Mouse (Mus musculus) megakaryocyte, adult 5-6 weeks (primary cell): ENCODE data around the gene Sarm1. TPM values are rescaled to one million over a fixed set of nuclear protein-coding genes. Genes with fewer than 3 reads are reported as not detected.
A peak's percentile ranks its signal among the peaks of the same experiment; 100 is the strongest.

ENCODE experiments used
- ATAC-seq: 2 replicates; pipeline ENCODE4 v1.8.0; 2016; ENCODE audit warnings: mild to moderate bottlenecking, inconsistent platforms; ENCODE audit not compliant: poor library complexity, severe bottlenecking
- total RNA-seq, 2 experiments: library from RNA; stranded (forward) in 1 of 2; stranded (reverse) in 1 of 2; fragments of 153-499, 151-499 nt in 1 of 2; fragments of 221-1000, 200-1000 nt in 1 of 2; gene quantifications; 2 replicates each; pipeline versions ENCODE4 v1.2.3 to v1.2.4; 2015 to 2017

Gene Sarm1
- total RNA-seq, 2 experiments from 2014 or later: not detected

DNA sequence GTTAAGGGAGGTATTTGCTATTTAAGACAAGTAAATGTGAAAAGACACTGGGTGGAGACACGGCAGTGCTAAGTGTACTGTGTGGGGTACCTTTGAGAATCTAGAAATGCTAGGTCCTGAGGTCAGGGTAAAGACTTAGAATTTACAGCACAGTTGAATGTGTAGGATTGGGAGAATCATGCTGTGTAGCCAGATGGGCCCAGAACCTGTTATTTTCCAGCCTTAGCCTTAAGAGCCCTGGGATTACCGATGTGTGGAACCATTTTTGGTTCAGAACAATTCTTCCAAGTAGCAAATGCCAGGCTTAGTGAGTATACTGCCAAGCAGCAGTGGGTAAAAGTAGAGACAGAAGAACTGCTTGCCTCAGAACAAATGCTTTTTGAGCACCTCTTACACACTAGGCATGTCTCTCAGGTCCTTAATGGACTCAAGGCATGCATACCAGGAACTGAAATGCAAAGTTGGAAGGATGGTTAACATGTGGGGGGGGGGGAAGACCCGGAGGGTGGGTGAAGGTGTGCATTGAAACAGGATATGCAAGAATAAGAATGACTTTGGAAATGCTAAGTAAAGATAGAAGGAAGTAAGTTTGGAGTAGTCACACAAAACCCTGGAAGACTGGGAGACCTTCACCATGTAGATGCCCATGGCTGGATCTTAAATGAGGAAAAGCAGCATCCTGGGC is 15.7 kb upstream of the Sarm1 start:
- ATAC-seq: no peak

DNA sequence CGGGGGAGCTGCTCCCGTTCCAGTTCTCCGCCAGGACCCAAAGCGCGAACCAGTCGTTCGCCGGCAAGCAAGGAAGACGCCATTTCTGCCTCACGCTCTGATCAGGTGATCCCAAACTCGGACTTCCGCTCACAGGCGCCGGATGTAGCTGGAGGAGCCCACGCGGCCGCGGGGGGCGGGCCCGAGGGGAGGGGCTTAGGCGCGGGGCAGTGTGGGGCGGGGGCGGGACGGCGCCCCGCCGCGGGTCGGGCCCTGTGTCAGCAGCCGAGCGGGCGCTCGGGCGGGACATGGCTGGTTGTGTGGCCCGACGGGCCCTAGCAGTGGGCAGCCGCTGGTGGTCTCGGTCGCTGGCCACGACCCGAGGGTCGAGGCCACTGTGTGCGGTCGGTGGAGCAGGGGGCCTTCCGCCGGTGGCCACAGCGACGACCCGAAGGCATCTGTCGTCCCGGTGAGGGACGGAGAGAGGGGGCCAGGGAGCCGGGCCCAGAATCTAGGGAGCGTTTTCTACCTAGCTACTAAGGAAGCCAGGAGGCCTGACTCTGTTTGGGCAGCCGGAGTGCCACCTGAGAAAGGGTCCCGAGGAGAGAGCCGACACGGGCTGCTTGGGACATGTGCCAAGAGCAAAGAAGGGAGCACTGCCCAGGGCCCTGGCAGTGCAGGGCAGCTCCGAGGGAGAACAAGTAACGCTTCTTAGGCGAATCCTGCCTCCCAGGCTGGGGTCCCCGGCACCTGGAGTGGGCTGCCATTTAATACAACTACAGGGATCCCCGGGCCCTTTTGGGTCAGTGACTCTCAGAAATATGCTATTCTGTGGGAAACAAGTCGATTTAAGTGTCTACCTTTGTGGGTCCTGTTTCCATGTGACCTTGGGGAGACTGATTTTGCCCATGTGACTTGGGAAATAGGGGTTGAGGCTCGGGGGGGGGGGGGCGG is 14.7 kb upstream of the Sarm1 start, which contains the start of the genes Tmem199 and Poldip2:
TSS of gene Tmem199 (minus strand) at position 148 of the 933 bp plus-strand sequence.
TSS of gene Poldip2 (plus strand) at position 169 of the 933 bp plus-strand sequence.
- ATAC-seq: peak; percentile 99

- ATAC-seq: no peak
Measured at GRCm38 (mm10) chr11:78509148-78509547, 11.6 kb upstream of the Sarm1 start.

DNA sequence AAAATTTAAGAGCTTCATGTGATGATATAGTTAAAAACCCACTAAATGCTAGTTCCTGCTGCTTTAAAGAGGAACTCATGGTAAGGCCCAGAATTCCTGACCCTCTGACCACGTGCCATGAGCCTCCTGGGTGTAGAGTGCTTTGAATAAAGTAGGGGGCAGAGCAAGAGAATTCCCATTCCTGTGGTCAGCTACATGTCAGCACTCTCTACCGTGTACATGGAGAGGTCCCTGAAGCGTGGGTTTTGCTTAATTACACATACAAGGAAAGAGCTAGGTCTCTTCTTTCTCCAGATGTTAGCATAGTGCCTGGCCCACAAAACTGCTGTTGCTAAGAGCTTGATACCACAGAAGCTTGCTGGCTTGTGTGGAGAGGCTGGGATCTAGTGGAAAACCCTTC is 7.9 kb upstream of the Sarm1 start:
- no peak for ATAC-seq

DNA sequence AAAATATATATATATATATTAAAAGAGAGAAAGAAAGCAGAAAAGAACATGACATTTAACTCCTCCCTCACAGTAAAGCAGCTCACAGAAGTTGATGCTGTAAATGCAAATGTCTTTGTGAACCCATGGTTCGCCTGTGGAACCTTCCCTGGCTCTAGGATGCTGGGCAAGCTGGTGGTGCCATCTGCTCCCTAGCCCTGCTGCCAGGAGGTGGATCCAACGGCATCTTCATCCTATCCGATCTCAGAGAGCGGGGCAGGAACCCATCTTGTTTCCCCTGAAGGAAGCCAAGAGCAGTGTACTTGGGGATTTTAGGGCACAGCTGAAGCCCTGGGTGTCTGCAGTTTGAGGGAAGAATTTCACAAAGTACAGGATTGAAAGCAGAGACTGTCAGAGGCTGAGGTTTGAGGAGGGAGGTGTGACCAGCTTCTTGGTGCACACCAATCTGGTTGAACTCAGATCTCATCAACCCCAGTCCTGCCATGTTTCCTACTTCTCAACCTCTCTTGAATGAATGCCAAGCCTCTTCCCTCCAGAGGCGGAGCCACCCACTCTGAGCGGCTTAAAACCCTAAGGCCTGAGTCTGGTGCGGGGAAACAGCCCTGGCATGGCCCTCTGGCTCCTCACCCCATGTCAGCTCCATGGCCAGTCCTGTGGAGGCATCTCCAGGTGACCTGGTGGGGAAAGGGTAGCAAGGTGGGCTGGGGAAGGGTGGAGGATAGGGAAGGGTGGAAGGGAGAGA is 5.5 kb upstream of the Sarm1 start, which contains the start of gene Sebox:
TSS of gene Sebox (plus strand) at position 539 of the 742 bp plus-strand sequence.
- no peak for ATAC-seq

DNA sequence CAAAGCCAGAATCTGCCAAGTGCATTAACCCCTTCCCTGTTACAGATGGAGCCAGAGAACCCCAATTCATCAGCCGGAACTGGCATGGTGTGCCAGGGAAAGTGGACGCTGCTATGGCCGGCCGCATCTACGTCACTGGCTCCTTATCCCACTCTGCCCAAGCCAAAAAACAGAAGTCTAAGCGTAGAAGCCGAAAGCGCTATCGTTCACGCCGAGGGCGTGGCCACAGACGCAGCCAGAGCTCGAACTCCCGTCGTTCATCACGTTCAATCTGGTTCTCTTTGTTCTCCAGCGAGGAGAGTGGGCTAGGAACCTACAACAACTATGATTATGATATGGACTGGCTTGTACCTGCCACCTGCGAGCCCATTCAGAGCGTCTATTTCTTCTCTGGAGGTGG is 4.0 kb upstream of the Sarm1 start:
- ATAC-seq: no peak

- no peak for ATAC-seq
Measured at GRCm38 (mm10) chr11:78500623-78501202, 3.2 kb upstream of the Sarm1 start.

DNA sequence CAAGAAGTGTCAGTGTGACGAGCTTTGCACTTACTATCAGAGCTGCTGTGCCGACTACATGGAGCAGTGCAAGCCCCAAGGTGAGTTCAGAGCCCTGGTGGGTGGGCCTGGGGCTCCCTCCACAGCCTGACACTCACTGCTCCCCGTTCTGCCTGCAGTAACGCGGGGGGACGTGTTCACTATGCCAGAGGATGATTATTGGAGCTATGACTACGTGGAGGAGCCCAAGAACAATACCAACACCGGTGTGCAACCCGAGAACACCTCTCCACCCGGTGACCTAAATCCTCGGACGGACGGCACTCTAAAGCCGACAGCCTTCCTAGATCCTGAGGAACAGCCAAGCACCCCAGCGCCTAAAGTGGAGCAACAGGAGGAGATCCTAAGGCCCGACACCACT is 2.0 kb upstream of the Sarm1 start:
- no peak for ATAC-seq

DNA sequence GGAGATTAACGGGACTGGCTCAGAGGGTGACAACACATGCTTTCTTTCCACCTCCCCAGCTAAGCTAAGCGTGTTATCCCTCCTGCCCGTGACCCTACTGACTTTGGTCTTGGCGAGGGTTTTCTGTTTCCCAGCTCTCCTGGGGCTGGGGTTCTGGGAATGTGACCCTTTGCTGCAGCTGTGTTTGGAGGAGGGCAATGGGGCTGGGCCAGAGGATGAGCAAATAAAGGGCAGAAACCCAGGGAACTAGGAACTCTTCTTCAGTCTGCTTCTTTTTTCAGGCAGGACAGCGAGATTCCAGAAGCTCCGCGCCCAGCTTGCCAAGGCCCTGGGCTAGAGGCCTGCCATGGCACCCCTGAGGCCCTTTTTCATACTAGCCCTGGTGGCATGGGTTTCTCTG is 1.4 kb upstream of the Sarm1 start, which contains the start of gene Vtn:
TSS of gene Vtn (plus strand) at position 88 of the 400 bp plus-strand sequence.
- no peak for ATAC-seq

DNA sequence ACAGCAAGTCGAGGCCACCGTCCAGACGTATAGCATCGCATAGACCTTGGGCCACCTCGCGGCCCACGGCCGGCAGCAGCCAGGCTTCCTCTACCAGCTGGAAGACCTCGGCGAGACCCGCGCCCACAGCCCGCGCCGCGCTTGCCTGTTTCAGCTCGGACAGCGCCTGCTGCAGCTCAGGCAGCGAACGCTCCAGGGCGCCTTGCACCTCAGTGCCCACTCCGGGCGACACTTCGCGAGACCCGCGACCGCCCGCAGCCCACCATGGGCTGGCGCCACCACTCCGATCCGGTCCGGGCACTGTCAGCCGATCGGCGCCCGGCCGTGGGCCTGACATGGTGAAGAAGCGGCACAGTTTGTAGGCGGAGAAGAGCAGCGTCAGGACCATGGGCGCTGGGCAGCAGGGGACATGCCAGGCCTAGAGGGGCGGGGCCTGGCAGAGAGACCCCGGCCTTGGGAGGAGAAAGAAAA is 448 bp downstream of the Sarm1 start:
- no peak for ATAC-seq

GRCm38 (mm10) chr11:78495904-78496303 is 1.6 kb downstream of the Sarm1 start:
- no peak for ATAC-seq

GRCm38 (mm10) chr11:78490781-78491241 is 6.7 kb downstream of the Sarm1 start:
- ATAC-seq: no peak

DNA sequence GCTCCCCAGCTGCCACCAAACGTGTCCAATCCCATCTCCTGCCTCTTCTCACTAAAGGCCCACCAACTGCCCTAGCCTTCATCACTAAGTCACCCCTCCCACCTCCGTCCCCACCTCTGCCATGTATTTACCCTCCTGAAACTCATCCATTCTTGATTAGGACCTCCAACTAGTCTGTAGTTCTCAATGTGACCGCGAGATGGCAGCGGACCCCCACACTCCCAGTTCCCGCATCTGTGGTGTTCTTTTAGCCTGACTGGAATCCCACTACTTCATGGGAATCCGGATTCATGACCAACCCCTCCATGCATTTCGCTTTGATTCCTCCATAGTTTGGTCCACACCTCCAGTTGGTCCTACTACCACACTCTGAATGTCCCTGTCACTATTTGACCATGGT is 9.4 kb downstream of the Sarm1 start:
- no peak for ATAC-seq

DNA sequence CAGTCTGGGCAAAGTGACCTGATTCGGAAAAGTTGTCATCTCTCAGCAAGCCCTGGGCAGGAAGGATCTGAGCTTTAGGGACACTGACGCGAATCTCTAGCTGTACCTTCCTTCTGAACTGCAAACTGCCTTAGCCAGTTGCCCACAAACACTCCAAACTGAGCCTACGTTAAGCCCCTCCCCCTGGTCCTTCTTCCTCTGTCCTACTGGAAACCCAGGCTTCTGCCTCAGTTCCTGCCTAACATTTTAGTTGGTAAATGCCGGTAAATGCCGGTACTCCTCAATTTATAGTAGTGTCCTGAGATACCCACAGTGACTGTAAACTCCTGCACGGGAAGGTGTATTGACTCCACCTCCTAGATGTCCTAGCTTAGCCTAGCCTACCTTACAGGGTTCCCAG is 13.9 kb downstream of the Sarm1 start:
- no peak for ATAC-seq

DNA sequence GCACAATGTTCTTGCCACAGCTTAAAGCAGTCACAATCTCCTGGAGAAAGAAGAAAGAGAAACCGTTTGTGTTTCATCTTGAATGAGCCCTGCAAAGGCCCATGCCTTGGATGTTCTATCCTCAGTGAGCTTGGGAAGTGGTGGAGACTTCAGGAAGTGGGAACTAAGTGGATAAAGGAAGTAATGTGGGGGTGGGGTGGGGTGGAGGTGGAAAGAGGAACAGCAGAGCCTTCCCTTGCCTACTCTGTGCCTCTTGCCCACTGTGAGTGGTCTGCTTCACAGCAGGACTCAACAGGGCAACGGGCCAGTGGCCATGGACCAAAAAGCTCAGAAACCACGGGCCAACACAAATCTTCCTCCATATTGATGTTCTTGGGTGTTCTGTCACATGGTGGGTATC is 22.3 kb downstream of the Sarm1 start:
- ATAC-seq: peak; percentile 69

DNA sequence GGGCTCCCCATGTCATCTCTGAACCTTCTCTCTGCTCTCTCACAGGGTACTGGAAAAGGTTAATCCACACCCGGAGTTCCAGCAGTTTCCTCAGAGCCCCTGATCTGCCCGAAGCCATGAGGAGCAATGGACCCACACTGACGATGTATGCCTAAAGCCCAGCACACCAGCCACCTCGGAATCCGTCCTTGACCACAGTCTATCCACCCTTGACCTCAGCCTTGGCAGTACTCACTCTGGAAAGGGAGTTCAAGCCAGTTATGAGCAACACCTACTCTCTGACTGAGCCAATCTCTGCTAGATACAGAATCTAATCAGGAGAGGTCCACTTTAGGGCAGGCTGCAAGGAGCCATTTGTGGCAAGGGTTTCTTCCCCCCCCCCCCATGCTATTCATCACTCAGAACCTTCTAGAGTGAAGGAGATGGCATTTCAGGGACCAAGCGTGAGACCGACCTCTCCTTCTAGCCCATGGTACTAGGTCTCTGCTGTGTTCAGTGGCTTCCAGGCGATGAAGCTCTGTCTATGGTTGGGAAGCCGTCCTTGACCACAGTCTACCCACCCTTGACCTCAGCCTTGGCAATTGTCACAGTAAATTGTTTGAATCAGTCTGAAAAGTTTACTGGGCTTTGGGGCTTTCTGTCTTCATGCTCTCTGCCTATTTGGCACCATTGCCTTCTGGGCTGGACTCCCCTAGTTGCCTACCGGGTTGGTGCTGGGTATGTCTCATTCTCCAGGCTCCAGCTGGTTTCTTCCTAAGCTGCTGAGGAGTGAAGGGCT is 26.0 kb downstream of the Sarm1 start:
- no peak for ATAC-seq

GRCm38 (mm10) chr11:78467932-78468331 is 29.6 kb downstream of the Sarm1 start:
- no peak for ATAC-seq

- no peak for ATAC-seq
Measured at GRCm38 (mm10) chr11:78467515-78467914, 30.0 kb downstream of the Sarm1 start.

DNA sequence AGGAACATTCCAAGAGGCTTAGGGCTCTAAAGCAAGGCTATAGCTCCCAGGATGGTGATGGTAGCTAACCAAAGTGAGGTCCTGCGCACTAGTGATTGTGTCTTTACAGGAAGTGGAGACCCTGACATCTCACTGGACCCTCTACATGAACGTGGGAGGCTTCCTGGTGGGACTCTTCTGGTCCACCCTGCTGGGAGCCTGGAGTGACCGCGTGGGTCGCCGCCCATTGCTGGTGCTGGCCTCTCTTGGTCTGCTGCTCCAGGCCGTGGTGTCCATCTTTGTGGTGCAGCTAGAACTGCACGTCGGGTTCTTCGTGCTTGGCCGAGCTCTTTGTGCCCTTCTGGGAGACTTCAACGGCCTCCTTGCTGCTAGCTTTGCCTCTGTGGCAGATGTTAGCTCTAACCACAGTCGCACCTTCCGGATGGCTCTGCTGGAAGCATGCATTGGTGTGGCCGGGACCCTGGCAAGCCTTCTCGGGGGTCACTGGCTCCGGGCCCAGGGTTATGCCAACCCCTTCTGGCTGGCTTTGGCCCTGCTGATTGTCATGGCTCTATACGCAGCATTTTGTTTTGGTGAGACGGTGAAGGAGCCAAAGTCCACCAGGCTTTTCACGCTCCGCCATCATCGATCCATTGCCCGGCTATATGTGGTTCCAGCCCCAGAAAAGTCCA is 31.2 kb downstream of the Sarm1 start:
- no peak for ATAC-seq
